Mouse (Mus musculus): ENCODE results near the gene Dysf. TPM values are rescaled to one million over a fixed set of nuclear protein-coding genes. Genes with fewer than 3 reads are reported as not detected.

Dysf gene
- polyA plus RNA-seq, 1 experiment: 1.7 TPM

DNA sequence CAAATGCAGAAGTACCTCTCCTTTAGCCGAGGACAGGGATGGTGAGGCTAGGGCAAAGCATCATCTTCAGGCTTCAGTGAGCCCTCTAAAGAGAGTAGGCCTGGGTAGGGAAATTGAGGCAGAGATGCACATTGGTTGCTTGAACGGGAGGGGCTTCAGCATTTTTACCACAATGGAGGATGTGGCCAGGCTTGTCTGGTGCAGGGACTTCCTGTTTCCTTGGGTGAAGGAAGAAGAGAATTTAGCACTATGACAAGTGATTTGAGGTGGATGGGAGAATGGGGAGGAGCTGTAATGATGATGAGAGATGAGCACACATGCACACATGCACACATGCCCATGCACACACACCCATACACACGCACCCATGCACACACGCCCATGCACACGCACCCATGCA lies 188.1 kb downstream of the Dysf start:
- TF ChIP-seq CTCF (IDR thresholded peaks at IDR 0.05; ENCODE audit: control insufficient read depth, insufficient read depth, insufficient replicate concordance, low read depth, low read length) (no peak), POLR2A (IDR thresholded peaks at IDR 0.05; ENCODE audit: control insufficient read depth, low read depth, low read length) (no peak)
- Histone ChIP-seq H3K27me3 (ENCODE audit: control insufficient read depth, insufficient read depth, low read length) (no peaks in the 10 kb centered on the region), H3K27ac (ENCODE audit: control insufficient read depth, insufficient read depth, low read depth, low read length) (no peak overlapping the region)

DNA sequence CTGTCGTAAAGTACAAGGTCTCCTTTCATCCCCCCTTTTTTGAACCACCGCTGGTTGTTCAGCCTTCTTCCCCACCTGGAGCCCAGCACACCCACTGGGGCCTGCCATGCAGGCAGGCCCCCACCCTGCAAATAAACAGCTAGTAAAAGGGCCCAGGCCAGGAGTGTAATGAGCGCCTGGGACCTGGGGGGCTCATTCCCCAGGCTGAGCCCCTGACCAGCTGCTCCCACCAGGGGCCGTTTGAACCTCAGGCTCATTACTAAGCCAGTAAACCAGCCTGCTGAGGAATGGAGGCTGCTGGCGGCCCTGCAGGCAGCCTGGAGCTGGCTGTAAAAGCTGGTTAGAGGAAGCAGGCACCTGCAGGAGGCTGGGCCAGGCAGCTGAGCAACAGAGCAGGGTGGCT lies 189.4 kb downstream of the Dysf start:
- Histone ChIP-seq H3K4me1 (ENCODE audit: control insufficient read depth, insufficient read depth, low read length) (no peaks in the 10 kb centered on the region), H3K27me3 (ENCODE audit: control insufficient read depth, insufficient read depth, low read length) (no peaks in the 10 kb centered on the region), H3K4me3 (ENCODE audit: control insufficient read depth, low read depth, low read length) (no peak overlapping the region), H3K27ac (ENCODE audit: control insufficient read depth, insufficient read depth, low read depth, low read length) (no peak overlapping the region), H3K36me3 (ENCODE audit: control insufficient read depth, insufficient read depth, low read length) (no peaks in the 10 kb centered on the region)
- TF ChIP-seq CTCF (IDR thresholded peaks at IDR 0.05; ENCODE audit: control insufficient read depth, insufficient read depth, insufficient replicate concordance, low read depth, low read length) (no peak), POLR2A (IDR thresholded peaks at IDR 0.05; ENCODE audit: control insufficient read depth, low read depth, low read length) (no peak)

More for the DNA sequence above, 188.1 kb downstream of the Dysf start:
- Histone ChIP-seq H3K36me3 (ENCODE audit: control insufficient read depth, insufficient read depth, low read length) (no peaks in the 10 kb centered on the region), H3K4me3 (ENCODE audit: control insufficient read depth, low read depth, low read length) (no peak overlapping the region), H3K4me1 (ENCODE audit: control insufficient read depth, insufficient read depth, low read length) (no peaks in the 10 kb centered on the region)

DNA sequence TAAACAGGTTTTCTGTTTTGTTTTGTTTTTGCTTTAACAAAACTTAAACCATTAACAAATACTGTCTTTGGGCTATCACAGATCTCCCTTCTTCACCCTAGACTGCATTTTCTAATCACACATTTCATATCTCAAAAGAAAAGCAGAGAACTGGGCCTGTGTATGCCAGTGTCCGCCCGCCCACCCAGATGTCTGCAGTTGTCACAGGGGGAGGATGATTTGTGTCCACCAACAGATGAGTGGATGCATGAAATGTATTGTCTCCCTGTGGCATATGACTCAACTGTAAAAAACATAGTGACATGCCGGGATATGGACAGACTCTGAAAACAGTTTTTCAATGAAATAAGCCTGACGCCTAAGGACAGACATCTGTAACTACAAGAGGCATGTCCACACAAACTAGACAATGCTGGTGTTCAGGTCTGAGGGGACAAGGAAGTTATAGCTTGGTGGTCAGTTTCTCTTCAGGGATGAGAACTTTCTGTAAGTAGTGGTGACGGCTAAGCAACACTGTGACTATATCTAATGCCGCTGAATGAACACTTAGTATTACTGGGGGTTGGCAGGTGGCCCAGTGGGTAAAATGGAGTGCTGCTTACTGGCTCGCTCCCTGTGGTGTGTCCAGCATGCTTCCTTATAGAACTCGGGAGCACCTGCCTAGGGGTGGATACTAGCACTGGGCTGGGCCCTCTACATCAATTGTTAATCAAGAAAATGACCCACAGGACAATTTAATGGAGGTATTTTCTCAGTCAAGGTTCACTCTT lies 193.5 kb downstream of the Dysf start:
- Histone ChIP-seq H3K4me3 (ENCODE audit: control insufficient read depth, low read depth, low read length) (no peak overlapping the region), H3K36me3 (ENCODE audit: control insufficient read depth, insufficient read depth, low read length) (no peaks in the 10 kb centered on the region), H3K27ac (ENCODE audit: control insufficient read depth, insufficient read depth, low read depth, low read length) (no peak overlapping the region), H3K4me1 (ENCODE audit: control insufficient read depth, insufficient read depth, low read length) (no peaks in the 10 kb centered on the region), H3K27me3 (ENCODE audit: control insufficient read depth, insufficient read depth, low read length) (no peaks in the 10 kb centered on the region)
- TF ChIP-seq CTCF (IDR thresholded peaks at IDR 0.05; ENCODE audit: control insufficient read depth, insufficient read depth, insufficient replicate concordance, low read depth, low read length) (no peak), POLR2A (IDR thresholded peaks at IDR 0.05; ENCODE audit: control insufficient read depth, low read depth, low read length) (no peak)

DNA sequence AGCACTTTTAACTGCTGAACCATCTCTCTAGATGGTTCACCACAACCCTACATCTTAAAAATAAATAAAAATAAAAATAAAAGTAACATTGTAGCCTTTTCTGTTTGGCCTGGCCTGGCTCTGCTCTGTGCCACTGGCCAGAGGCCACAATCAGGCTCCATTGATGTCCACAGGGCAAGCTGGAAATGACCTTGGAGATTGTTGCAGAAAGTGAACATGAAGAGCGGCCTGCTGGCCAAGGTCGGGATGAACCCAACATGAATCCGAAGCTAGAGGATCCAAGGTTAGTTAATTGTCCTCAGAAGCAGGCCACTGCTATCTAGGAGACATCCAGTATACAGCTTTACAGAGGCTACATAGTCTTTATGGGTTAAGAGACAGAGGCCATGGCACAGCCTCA lies 197.2 kb downstream of the Dysf start:
- no peak overlapping the region for H3K4me3 ChIP-seq (ENCODE audit: control insufficient read depth, low read depth, low read length)
- H3K36me3 ChIP-seq (ENCODE audit: control insufficient read depth, insufficient read depth, low read length): no peaks in the 10 kb centered on the region
- H3K27ac ChIP-seq (ENCODE audit: control insufficient read depth, insufficient read depth, low read depth, low read length): no peak overlapping the region
- H3K27me3 ChIP-seq (ENCODE audit: control insufficient read depth, insufficient read depth, low read length): no peaks in the 10 kb centered on the region
- TF ChIP-seq CTCF (IDR thresholded peaks at IDR 0.05; ENCODE audit: control insufficient read depth, insufficient read depth, insufficient replicate concordance, low read depth, low read length) (no peak), POLR2A (IDR thresholded peaks at IDR 0.05; ENCODE audit: control insufficient read depth, low read depth, low read length) (no peak)
- H3K4me1 ChIP-seq (ENCODE audit: control insufficient read depth, insufficient read depth, low read length): no peaks in the 10 kb centered on the region

DNA sequence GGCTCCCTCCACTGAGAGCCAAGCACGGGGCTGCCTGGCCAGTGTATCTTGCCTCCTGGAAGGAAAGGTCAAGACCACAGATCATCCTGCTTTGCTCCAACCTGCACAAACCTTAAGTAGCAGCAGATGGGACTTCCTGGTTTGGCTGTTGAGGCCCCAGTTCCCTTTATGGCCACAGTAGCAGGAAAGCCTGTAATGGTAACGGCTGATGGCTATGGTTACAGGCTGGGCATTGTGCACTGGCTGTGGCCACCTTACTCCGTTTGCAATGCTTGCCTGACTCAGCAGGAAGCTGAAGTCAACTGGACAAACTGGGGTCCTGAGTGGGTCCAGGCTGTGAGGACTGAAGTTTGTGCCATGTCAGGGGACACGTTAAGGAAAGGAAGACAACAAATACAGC lies 200.2 kb downstream of the Dysf start:
- TF ChIP-seq CTCF (IDR thresholded peaks at IDR 0.05; ENCODE audit: control insufficient read depth, insufficient read depth, insufficient replicate concordance, low read depth, low read length) (no peak), POLR2A (IDR thresholded peaks at IDR 0.05; ENCODE audit: control insufficient read depth, low read depth, low read length) (no peak)
- Histone ChIP-seq H3K27ac (ENCODE audit: control insufficient read depth, insufficient read depth, low read depth, low read length) (no peak overlapping the region), H3K4me1 (ENCODE audit: control insufficient read depth, insufficient read depth, low read length) (no peaks in the 10 kb centered on the region), H3K27me3 (ENCODE audit: control insufficient read depth, insufficient read depth, low read length) (no peaks in the 10 kb centered on the region), H3K36me3 (ENCODE audit: control insufficient read depth, insufficient read depth, low read length) (no peaks in the 10 kb centered on the region), H3K4me3 (ENCODE audit: control insufficient read depth, low read depth, low read length) (no peak overlapping the region)

DNA sequence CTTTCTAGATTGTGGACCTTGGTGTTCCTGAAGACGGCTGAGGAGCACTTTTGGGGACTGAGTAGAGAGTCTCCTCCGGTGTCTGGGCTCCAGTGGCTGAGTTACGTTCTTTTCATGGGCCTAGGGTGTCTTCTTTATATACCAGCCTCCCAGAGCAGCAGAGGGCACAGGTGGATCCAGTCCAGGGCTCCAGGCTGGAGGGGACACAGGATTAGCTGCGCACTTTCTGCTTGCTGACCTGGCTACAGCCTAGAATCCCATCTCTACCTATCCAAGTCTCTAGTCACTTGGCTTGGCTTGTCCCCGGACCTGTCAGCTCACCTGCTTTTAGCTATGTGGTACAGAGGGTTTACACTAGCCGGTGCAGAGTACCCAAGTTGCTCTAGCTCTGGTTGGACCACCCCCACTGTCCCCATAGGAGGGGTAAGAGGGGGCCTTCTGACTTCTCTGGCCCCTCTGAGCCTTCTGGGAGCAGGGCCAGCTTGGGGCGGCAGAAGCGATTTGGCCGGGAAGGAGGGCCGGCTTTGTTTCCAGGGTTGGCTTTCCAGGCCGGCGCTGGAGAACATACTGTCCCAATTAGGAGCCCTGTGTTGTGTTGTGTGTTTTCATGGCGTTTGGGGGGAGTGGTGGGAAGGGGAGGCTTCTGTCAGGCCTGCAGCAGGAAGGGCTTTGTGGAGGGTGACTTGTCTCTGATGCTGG lies 201.5 kb downstream of the Dysf start:
- Histone ChIP-seq H3K4me1 (ENCODE audit: control insufficient read depth, insufficient read depth, low read length) (no peaks in the 10 kb centered on the region), H3K36me3 (ENCODE audit: control insufficient read depth, insufficient read depth, low read length) (no peaks in the 10 kb centered on the region), H3K27ac (ENCODE audit: control insufficient read depth, insufficient read depth, low read depth, low read length) (no peak overlapping the region), H3K4me3 (ENCODE audit: control insufficient read depth, low read depth, low read length) (no peak overlapping the region), H3K27me3 (ENCODE audit: control insufficient read depth, insufficient read depth, low read length) (no peaks in the 10 kb centered on the region)
- TF ChIP-seq CTCF (IDR thresholded peaks at IDR 0.05; ENCODE audit: control insufficient read depth, insufficient read depth, insufficient replicate concordance, low read depth, low read length): no peak
- no peak for TF ChIP-seq POLR2A (IDR thresholded peaks at IDR 0.05; ENCODE audit: control insufficient read depth, low read depth, low read length)

DNA sequence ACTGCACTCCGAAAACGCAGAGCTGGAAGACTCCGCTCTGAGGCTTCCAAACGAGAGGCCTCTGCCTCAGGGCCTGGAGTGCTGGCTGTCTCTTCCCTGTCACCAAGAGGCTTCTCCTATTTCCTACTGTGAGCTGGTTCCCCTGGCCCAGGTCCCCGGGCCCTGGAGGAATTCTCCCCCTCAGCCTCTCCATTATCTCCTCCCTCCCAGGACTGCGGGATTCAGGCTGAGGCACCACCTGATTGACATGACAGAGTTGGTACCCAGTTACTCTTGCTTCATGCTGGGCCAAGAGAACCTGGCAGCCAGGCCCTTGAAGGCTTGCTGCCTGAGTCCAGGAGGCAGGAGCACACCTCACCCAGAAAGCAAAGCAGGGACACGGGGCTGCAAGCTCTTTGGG lies 203.1 kb downstream of the Dysf start:
- H3K36me3 ChIP-seq (ENCODE audit: control insufficient read depth, insufficient read depth, low read length): no peaks in the 10 kb centered on the region
- no peak for TF ChIP-seq POLR2A (IDR thresholded peaks at IDR 0.05; ENCODE audit: control insufficient read depth, low read depth, low read length)
- TF ChIP-seq CTCF (IDR thresholded peaks at IDR 0.05; ENCODE audit: control insufficient read depth, insufficient read depth, insufficient replicate concordance, low read depth, low read length): no peak
- no peak overlapping the region for H3K4me3 ChIP-seq (ENCODE audit: control insufficient read depth, low read depth, low read length)
- H3K4me1 ChIP-seq (ENCODE audit: control insufficient read depth, insufficient read depth, low read length): no peaks in the 10 kb centered on the region
- no peak overlapping the region for H3K27ac ChIP-seq (ENCODE audit: control insufficient read depth, insufficient read depth, low read depth, low read length)
- no peaks in the 10 kb centered on the region for H3K27me3 ChIP-seq (ENCODE audit: control insufficient read depth, insufficient read depth, low read length)
